Mouse (Mus musculus): ENCODE measurements around the gene Uba2. TPM values are rescaled to one million over a fixed set of nuclear protein-coding genes. Genes with fewer than 3 reads are reported as not detected.
A peak's percentile ranks its signal among the peaks of the same experiment; 100 is the strongest.
"Not testable (repeated sequence)": the region's sequence is repeated elsewhere in the genome, so short reads cannot be mapped to it uniquely, and the experiment has no call there.

The Uba2 gene
- polyA plus RNA-seq, 1 experiment from 2014 or later, result 50.2 TPM

DNA sequence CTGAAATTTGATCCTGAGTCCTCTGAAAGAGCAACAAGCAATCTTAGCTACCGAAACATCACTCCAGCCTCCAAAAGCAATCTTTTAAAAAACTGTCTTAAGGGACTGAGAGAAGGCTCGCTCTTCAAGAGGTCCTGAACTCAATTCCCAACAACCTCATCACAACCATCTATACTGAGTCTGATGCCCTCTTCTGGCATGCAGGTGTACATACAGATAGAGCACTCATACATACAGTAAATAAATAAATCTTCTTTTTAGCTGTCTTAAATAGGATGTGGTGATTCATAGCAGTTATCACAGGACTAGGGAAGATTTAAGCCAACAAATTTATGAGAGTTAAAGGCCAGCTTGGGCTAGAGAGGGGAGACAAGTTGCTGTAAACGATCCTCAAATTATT lies 26.2 kb upstream of the Uba2 start:
- peak overlapping the region; percentile 86 for H3K4me2 ChIP-seq (replicated peaks; ENCODE audit: low read depth)
- H3K27me3 ChIP-seq (replicated peaks; ENCODE audit: control insufficient read depth, insufficient read depth, low read length), result no peaks in the 10 kb centered on the region
- 43% methylated on average over 3 of the region's 3 CpGs for WGBS
- H3K4me3 ChIP-seq (ENCODE audit: low read depth, low read length), result peak overlapping the region; percentile 100
- TF ChIP-seq CTCF (IDR thresholded peaks at IDR 0.05; ENCODE audit: low read depth), result peak; percentile 67
- no peak overlapping the region for H3K27ac ChIP-seq (ENCODE audit: low read depth, low read length)
- peak; percentile 53 for ATAC-seq
- H3K4me1 ChIP-seq (replicated peaks; ENCODE audit: control insufficient read depth, insufficient read depth, low read length), result no peaks in the 10 kb centered on the region
- H3K36me3 ChIP-seq (ENCODE audit: control insufficient read depth, insufficient read depth), result peaks cover 11% of the 10 kb centered on the region
- no peaks in the 10 kb centered on the region for H3K9me3 ChIP-seq (ENCODE audit: control insufficient read depth)
- peak overlapping the region; percentile 92; the same call in 1 of the 2 replicates for H3K9ac ChIP-seq (ENCODE audit: low read depth, low read length)

GRCm38 (mm10) chr7:34192825-34193224 lies 23.4 kb upstream of the Uba2 start:
- H3K9ac ChIP-seq (ENCODE audit: low read depth, low read length), result no peak overlapping the region
- WGBS, result 86% methylated on average over 6 of the region's 6 CpGs
- H3K27ac ChIP-seq (ENCODE audit: low read depth, low read length), result no peak overlapping the region
- H3K36me3 ChIP-seq (ENCODE audit: control insufficient read depth, insufficient read depth), result peaks cover 31% of the 10 kb centered on the region
- H3K9me3 ChIP-seq (ENCODE audit: control insufficient read depth), result no peaks in the 10 kb centered on the region
- H3K4me2 ChIP-seq (replicated peaks; ENCODE audit: low read depth), result no peak overlapping the region
- no peaks in the 10 kb centered on the region for H3K4me1 ChIP-seq (replicated peaks; ENCODE audit: control insufficient read depth, insufficient read depth, low read length)
- no peaks in the 10 kb centered on the region for H3K27me3 ChIP-seq (replicated peaks; ENCODE audit: control insufficient read depth, insufficient read depth, low read length)
- H3K4me3 ChIP-seq (ENCODE audit: low read depth, low read length), result no peak overlapping the region
- ATAC-seq, result no peak
- TF ChIP-seq CTCF (IDR thresholded peaks at IDR 0.05; ENCODE audit: low read depth), result no peak

DNA sequence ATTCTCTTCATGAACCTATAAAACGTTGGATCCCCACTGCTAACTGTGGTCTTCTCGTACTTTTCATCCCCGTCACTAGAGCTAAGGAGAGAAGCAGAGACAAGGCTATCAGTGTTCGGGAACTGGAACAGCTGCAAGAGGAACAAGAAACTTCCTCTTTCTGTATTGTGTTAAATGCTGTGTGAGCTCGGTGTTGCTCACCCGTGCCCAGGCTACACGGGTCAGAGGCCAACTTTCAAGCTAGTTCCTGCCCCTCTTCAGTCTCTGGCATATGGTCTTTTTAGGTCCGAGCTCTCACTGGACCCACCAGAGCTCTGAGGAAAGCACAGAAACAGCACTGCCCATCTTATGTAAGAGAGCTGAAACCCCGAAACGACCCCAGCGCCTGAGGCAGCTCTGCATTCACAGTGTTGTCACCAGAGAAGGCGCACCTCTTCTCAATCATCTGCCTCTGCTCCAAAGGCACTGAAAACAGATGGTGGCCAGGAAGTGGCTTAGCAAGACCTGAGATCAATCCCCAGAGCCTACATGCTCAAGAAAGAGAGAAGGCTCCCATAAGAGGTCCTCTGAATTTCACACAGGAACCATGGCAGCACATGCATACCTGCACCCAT lies 20.1 kb upstream of the Uba2 start:
- H3K9ac ChIP-seq (ENCODE audit: low read depth, low read length), result no peak overlapping the region
- H3K36me3 ChIP-seq (ENCODE audit: control insufficient read depth, insufficient read depth), result peaks cover 61% of the 10 kb centered on the region
- H3K27ac ChIP-seq (ENCODE audit: low read depth, low read length), result no peak overlapping the region
- no peaks in the 10 kb centered on the region for H3K9me3 ChIP-seq (ENCODE audit: control insufficient read depth)
- no peak overlapping the region for H3K4me2 ChIP-seq (replicated peaks; ENCODE audit: low read depth)
- ATAC-seq, result no peak
- no peaks in the 10 kb centered on the region for H3K4me1 ChIP-seq (replicated peaks; ENCODE audit: control insufficient read depth, insufficient read depth, low read length)
- 90% methylated on average over 12 of the region's 12 CpGs for WGBS
- TF ChIP-seq CTCF (IDR thresholded peaks at IDR 0.05; ENCODE audit: low read depth), result no peak
- H3K4me3 ChIP-seq (ENCODE audit: low read depth, low read length), result no peak overlapping the region
- H3K27me3 ChIP-seq (replicated peaks; ENCODE audit: control insufficient read depth, insufficient read depth, low read length), result no peaks in the 10 kb centered on the region

DNA sequence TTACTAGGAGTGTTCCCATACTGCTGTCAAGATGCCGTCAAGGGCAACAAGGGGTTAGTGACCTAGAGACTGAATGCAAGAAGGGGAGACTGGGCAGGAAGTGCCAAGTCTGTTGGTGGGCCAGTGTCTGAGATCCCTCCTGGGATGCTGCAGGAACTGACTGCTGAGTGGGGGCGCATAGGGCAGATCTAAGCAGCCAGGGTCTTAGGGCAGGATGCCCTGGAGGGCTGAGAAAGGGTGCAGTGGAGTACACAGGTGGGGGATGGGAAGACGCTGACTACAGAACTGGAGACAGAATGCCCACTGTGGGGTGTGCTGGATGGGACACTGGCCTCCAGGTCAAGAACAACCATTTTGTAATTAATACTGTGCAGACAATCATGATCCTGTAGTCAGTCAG lies 14.4 kb upstream of the Uba2 start:
- no peak overlapping the region for H3K4me3 ChIP-seq (ENCODE audit: low read depth, low read length)

GRCm38 (mm10) chr7:34183356-34183755 lies 14.0 kb upstream of the Uba2 start:
- H3K36me3 ChIP-seq (ENCODE audit: control insufficient read depth, insufficient read depth), result peaks cover 39% of the 10 kb centered on the region
- H3K27ac ChIP-seq (ENCODE audit: low read depth, low read length), result no peak overlapping the region
- 90% methylated on average over 13 of the region's 13 CpGs for WGBS
- no peak overlapping the region for H3K4me3 ChIP-seq (ENCODE audit: low read depth, low read length)
- no peak overlapping the region for H3K9ac ChIP-seq (ENCODE audit: low read depth, low read length)
- peak; percentile 22; the same call in 1 of the 2 replicates for ATAC-seq
- TF ChIP-seq CTCF (IDR thresholded peaks at IDR 0.05; ENCODE audit: low read depth), result no peak
- no peaks in the 10 kb centered on the region for H3K9me3 ChIP-seq (ENCODE audit: control insufficient read depth)
- H3K27me3 ChIP-seq (replicated peaks; ENCODE audit: control insufficient read depth, insufficient read depth, low read length), result no peaks in the 10 kb centered on the region
- H3K4me1 ChIP-seq (replicated peaks; ENCODE audit: control insufficient read depth, insufficient read depth, low read length), result no peaks in the 10 kb centered on the region
- H3K4me2 ChIP-seq (replicated peaks; ENCODE audit: low read depth), result no peak overlapping the region

More for the DNA sequence above, 14.4 kb upstream of the Uba2 start:
- ATAC-seq, result no peak; the same call in 1 of the 2 replicates
- no peak for TF ChIP-seq CTCF (IDR thresholded peaks at IDR 0.05; ENCODE audit: low read depth)
- Histone ChIP-seq H3K36me3 (ENCODE audit: control insufficient read depth, insufficient read depth) (peaks cover 44% of the 10 kb centered on the region), H3K27ac (ENCODE audit: low read depth, low read length) (no peak overlapping the region), H3K4me1 (replicated peaks; ENCODE audit: control insufficient read depth, insufficient read depth, low read length) (no peaks in the 10 kb centered on the region), H3K9ac (ENCODE audit: low read depth, low read length) (no peak overlapping the region), H3K27me3 (replicated peaks; ENCODE audit: control insufficient read depth, insufficient read depth, low read length) (no peaks in the 10 kb centered on the region), H3K4me2 (replicated peaks; ENCODE audit: low read depth) (no peak overlapping the region), H3K9me3 (ENCODE audit: control insufficient read depth) (no peaks in the 10 kb centered on the region)
- WGBS, result 84% methylated on average over 3 of the region's 3 CpGs

DNA sequence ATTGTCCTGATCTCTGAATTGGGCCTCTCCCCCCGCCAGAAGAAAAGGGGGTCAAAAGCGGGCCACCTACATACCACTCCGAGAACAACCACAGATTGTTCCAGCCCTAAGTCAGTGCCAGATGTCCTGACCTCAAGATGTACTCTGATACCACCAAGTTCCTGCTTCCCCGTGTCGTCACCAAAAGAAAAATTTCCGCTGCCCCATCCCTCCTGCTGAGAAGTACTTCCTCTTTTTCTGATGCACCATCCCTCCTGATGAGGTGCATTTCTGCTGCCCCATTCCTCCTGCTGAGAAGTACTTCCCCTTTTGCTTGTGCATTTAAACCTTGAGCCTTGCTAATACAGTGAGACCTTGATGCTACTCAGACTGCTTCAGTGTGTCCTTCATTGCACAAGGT lies 6.8 kb upstream of the Uba2 start:
- WGBS, result 86% methylated on average over 6 of the region's 6 CpGs
- H3K4me2 ChIP-seq (replicated peaks; ENCODE audit: low read depth); H3K4me1 ChIP-seq (replicated peaks; ENCODE audit: control insufficient read depth, insufficient read depth, low read length); H3K4me3 ChIP-seq (ENCODE audit: low read depth, low read length); H3K9ac ChIP-seq (ENCODE audit: low read depth, low read length); ATAC-seq; H3K27ac ChIP-seq (ENCODE audit: low read depth, low read length); H3K27me3 ChIP-seq (replicated peaks; ENCODE audit: control insufficient read depth, insufficient read depth, low read length); H3K9me3 ChIP-seq (ENCODE audit: control insufficient read depth); H3K36me3 ChIP-seq (ENCODE audit: control insufficient read depth, insufficient read depth): not testable (repeated sequence)

- Histone ChIP-seq H3K36me3 (ENCODE audit: control insufficient read depth, insufficient read depth) (no peaks in the 10 kb centered on the region), H3K4me2 (replicated peaks; ENCODE audit: low read depth) (no peak overlapping the region), H3K9me3 (ENCODE audit: control insufficient read depth) (no peaks in the 10 kb centered on the region), H3K27ac (ENCODE audit: low read depth, low read length) (no peak overlapping the region), H3K4me1 (replicated peaks; ENCODE audit: control insufficient read depth, insufficient read depth, low read length) (no peaks in the 10 kb centered on the region), H3K27me3 (replicated peaks; ENCODE audit: control insufficient read depth, insufficient read depth, low read length) (no peaks in the 10 kb centered on the region), H3K9ac (ENCODE audit: low read depth, low read length) (no peak overlapping the region), H3K4me3 (ENCODE audit: low read depth, low read length) (no peak overlapping the region)
- WGBS, result 63% methylated on average over 1 of the region's 1 CpGs
- no peak for ATAC-seq
- TF ChIP-seq CTCF (IDR thresholded peaks at IDR 0.05; ENCODE audit: low read depth), result peak; percentile 40
Measured at GRCm38 (mm10) chr7:34172251-34172650, 2.9 kb upstream of the Uba2 start.
